Mouse (Mus musculus) neutrophil, adult 83 days (primary cell): ENCODE data around the gene Tmco5b. TPM values are rescaled to one million over a fixed set of nuclear protein-coding genes. Genes with fewer than 3 reads are reported as not detected.

Experiments used
- total RNA-seq, 2 experiments: library from RNA; stranded (reverse); gene quantifications; one replicate each; pipeline ENCODE4 v1.2.4; 2023

Tmco5b gene
- total RNA-seq = not detected

GRCm38 (mm10) chr2:113285432-113285831 lies at the start of gene Tmco5b:
TSS of gene Tmco5b (plus strand) at chr2:113285732.

Other genes with a start within 250 kb of the Tmco5b start
- gene Ryr3, start 68.6 kb upstream of the Tmco5b start, total RNA-seq = not detected
- 1 to 10 TPM; 1.2 to 1.8 TPM for gene Fmn1, start 42.0 kb downstream of the Tmco5b start, total RNA-seq